Mouse (Mus musculus): ENCODE results near the gene Bend7. TPM values are rescaled to one million over a fixed set of nuclear protein-coding genes. Genes with fewer than 3 reads are reported as not detected.

The Bend7 gene
- polyA plus RNA-seq (2012) = 0.23 and 0.29 TPM in 2 replicates

GRCm38 (mm10) chr2:4717769-4718661 lies at the start of gene Bend7:
Gene Bend7, plus strand, starts transcription at chr2:4717831.

Other genes with a start within 250 kb of the Bend7 start
- 10.5 and 16.0 TPM in 2 replicates for gene Prpf18, start 65.7 kb upstream of the Bend7 start, polyA plus RNA-seq (2012)
- 6.6 and 6.7 TPM in 2 replicates for gene Sephs1, start 163.7 kb downstream of the Bend7 start, polyA plus RNA-seq (2012)
- gene Phyh, start 201.2 kb downstream of the Bend7 start, polyA plus RNA-seq (2012) = 11.4 and 16.3 TPM in 2 replicates